Mouse (Mus musculus) liver, postnatal 0 days (tissue): ENCODE data around the gene Pde7b. TPM values are rescaled to one million over a fixed set of nuclear protein-coding genes. Genes with fewer than 3 reads are reported as not detected.

Experiments
- ATAC-seq: fragments of 200-750 bp; cut with Nextera tagmentation; 2 replicates; pipeline ENCODE4 v1.8.0; 2017; ENCODE audit warnings: mild to moderate bottlenecking, moderate library complexity
- DNase-seq: peaks from one replicate; pipeline ENCODE4 v3.0.0-alpha.2; 2016
- H3K27ac ChIP-seq: fragments of 300-500 bp; sonication (generic); 2 replicates; pipeline ENCODE4 v1.5.1; 2014; ENCODE audit warnings: antibody characterized with exemption, moderate library complexity, mild to moderate bottlenecking, low read depth
- H3K27me3 ChIP-seq: fragments of 300-500 bp; sonication (generic); 2 replicates; pipeline ENCODE4 v1.6.1; 2014; ENCODE audit warnings: low read length, control low read depth, mixed read lengths; ENCODE audit not compliant: insufficient read depth
- H3K36me3 ChIP-seq: fragments of 300-500 bp; sonication (generic); replicated peaks from 2 replicates; pipeline ENCODE4 v1.6.1; 2014; ENCODE audit warnings: mild to moderate bottlenecking, control low read depth, low read length, moderate library complexity, mixed read lengths; ENCODE audit not compliant: insufficient read depth
- H3K4me1 ChIP-seq: fragments of 300-500 bp; sonication (generic); 2 replicates; pipeline ENCODE4 v1.6.1; 2014; ENCODE audit warnings: antibody characterized with exemption, mild to moderate bottlenecking, control low read depth; ENCODE audit not compliant: insufficient read depth
- H3K4me2 ChIP-seq: fragments of 300-500 bp; sonication (generic); 2 replicates; pipeline ENCODE4 v1.6.1; 2014; ENCODE audit warnings: low read depth, mild to moderate bottlenecking, low read length, moderate library complexity, mixed read lengths
- H3K4me3 ChIP-seq: fragments of 300-500 bp; sonication (generic); 2 replicates; pipeline ENCODE4 v1.5.1; 2014; ENCODE audit warnings: low read depth, low read length
- H3K9ac ChIP-seq: fragments of 300-500 bp; sonication (generic); replicated peaks from 2 replicates; pipeline ENCODE4 v1.6.1; 2014; ENCODE audit warnings: mild to moderate bottlenecking, moderate library complexity
- H3K9me3 ChIP-seq: fragments of 300-500 bp; sonication (generic); 2 replicates; pipeline ENCODE4 v1.6.1; 2016; ENCODE audit warnings: mild to moderate bottlenecking, control low read depth, low read length, mixed read lengths
- CTCF ChIP-seq: sonication (generic); IDR thresholded peaks from 2 replicates; pipeline ENCODE4 v1.5.1; 2016; ENCODE audit warnings: antibody characterized with exemption, low read depth
- EP300 ChIP-seq: IDR thresholded peaks from 2 replicates; pipeline ENCODE4 v1.6.1; 2016; ENCODE audit warnings: antibody characterized with exemption, low read depth, mild to moderate bottlenecking
- WGBS: fragments of 180-500 bp; shearing (Covaris S2); extraction: QIAGEN DNeasy Blood & Tissue Kit; methylation state at CpG from one replicate; pipeline ENCODE4 v1.1.7; 2014; ENCODE audit not compliant: insufficient replicate concordance; 5-methylcytosine and 5-hydroxymethylcytosine counted together
- polyA plus RNA-seq: library from polyadenylated mRNA; unstranded; fragments of >200 nt; fragmentation: Nextera tagmentation; extraction: Ambion mirVana; gene quantifications from 2 replicates; pipeline ENCODE4 v1.2.1, GENCODE M21; 2015

Pde7b gene
- polyA plus RNA-seq, 1 experiment from 2014 or later, result 0.66 TPM

DNA sequence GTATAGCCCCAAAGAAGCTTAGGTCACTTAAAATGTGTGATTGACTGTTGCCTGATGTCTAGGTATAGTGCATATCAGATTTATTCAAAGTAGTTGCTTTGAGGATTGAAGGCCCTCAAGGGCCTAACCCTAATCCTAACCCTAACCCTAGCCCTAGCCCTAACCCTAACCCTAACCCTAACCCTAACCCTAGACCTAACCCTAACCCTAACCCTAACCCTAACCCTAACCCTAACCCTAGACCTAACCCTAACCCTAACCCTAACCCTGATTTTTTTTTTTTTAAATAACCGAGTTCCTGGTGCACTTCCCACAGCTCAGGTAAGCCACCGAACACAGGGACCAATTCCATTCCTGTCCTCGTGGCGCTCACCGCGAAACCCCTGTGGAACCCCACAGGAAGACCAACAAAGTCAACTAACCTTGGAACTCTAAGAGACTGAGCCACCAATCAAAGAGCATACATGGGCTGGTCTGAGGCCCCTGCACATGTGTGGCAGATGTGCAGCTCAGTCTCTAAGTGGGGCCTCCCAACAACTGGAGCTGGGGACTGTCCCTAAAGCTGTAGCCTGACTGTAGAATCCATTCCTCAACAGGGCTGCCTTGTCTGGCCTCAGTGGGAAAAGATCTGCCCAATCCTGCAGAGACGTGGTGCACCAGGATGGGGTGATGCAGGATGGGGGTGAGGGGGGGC lies 265.1 kb downstream of the Pde7b start:
- DNase-seq, result no peak
- no peak overlapping the region for H3K27ac ChIP-seq
- TF ChIP-seq CTCF (no peak), EP300 (no peak)
- no peaks in the 10 kb centered on the region for H3K9me3 ChIP-seq
- 85% methylated on average over 7 of the region's 7 CpGs for WGBS
- no peak overlapping the region for H3K4me3 ChIP-seq
- H3K36me3 ChIP-seq, result no peaks in the 10 kb centered on the region
- no peak overlapping the region for H3K4me2 ChIP-seq
- ATAC-seq, result no peak
- H3K9ac ChIP-seq, result no peak overlapping the region
- no peaks in the 10 kb centered on the region for H3K4me1 ChIP-seq
- no peaks in the 10 kb centered on the region for H3K27me3 ChIP-seq

DNA sequence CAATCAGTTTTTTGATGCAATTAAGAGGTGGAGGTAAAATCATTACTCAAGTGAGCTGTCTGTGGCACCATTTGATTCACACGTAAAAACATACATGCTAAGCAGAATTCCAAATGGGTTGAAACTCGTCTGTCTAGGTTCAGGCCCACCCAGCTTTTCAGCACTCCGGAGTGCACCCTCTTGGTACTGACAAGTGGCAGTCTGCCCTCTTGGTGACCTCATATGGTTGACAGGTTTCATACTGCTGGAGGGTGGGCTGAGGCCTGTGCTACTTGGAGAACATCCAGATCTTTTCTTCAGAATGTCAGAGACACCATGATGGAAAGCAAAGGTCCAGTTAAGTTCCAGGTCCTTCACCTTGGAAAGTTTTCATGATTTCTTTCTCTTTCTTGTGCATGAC lies 265.7 kb downstream of the Pde7b start:
- Histone ChIP-seq H3K4me3 (no peak overlapping the region), H3K36me3 (no peaks in the 10 kb centered on the region), H3K9me3 (no peaks in the 10 kb centered on the region), H3K27me3 (no peaks in the 10 kb centered on the region), H3K9ac (no peak overlapping the region), H3K27ac (no peak overlapping the region), H3K4me1 (no peaks in the 10 kb centered on the region), H3K4me2 (no peak overlapping the region)
- no peak for DNase-seq
- 80% methylated on average over 3 of the region's 3 CpGs for WGBS
- no peak for ATAC-seq
- TF ChIP-seq CTCF (no peak), EP300 (no peak)

DNA sequence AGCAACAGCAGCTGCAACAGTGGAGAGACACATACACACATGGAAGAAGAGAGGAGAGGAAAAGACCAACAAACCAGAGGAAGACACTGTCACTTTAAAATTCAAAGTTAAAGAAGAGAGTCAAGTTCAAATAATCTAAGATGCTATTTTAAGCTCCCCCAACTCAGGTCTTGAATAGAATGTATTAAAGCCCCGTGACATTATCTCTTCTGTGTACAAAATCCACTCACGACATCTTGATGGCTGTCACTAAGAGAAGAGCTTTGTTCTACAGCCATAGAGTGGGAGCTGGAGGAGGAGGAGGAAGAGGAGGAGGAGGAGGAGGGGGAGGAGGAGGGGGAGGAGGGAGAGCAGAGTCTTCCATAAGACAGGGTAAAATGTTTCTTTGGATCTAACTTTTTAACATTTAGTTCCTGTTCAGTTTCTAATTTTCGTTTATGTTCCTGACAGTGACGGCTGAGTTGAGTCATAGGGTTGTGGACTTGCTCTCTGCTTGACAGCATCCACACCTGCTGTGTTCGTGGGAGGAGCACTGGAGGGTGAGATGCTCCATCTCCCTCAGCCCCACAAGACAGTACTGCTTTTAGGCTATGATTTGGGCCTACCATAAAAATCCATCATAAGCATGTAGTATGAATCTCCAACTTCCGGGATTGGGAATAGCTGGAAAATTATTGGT lies 270.4 kb downstream of the Pde7b start:
- no peaks in the 10 kb centered on the region for H3K36me3 ChIP-seq
- DNase-seq, result no peak
- WGBS, result 57% methylated on average over 6 of the region's 6 CpGs
- no peaks in the 10 kb centered on the region for H3K27me3 ChIP-seq
- ATAC-seq, result no peak
- no peak overlapping the region for H3K9ac ChIP-seq
- no peaks in the 10 kb centered on the region for H3K9me3 ChIP-seq
- TF ChIP-seq CTCF, result no peak
- TF ChIP-seq EP300, result no peak
- H3K4me2 ChIP-seq, result no peak overlapping the region
- H3K4me3 ChIP-seq, result no peak overlapping the region
- H3K27ac ChIP-seq, result no peak overlapping the region
- H3K4me1 ChIP-seq, result no peaks in the 10 kb centered on the region

DNA sequence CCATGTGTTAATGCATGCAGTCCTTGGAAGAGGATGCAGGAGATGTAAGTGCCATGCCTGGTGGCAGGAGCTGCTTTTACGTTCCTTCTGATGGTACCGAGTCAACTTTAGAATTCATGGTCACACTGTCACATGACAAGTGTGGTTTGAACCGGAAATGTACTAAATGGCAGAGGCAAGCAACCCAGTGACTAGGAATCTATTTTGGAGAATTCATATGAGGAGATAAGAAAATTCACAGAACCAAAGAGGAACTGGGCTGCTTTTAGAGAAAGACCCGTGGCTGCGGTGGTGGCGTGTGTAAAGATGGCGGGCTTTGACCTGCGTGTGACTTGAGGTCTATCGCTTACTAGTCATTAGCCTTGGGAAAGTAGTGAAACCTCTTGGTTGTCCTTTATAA lies 287.4 kb downstream of the Pde7b start:
- ATAC-seq, result no peak

DNA sequence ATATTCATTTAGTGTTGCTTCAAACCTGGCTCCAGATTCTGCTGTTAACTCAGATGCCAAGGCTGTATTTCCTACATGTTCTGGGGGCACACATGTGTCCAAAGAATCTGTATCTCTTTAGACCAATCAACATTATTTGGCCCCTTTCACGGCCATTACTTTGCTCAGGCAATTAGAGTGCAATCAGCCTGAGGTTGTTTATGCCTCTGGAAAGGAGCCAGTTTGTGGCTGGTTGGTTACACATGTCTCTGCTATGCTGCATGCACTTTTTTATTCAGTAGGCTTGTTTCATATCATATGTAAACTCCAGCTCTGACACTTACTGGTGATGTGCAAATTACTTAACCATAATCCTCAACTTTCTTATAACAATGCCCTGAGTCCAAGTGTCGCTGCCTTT lies 287.9 kb downstream of the Pde7b start:
- ATAC-seq, result no peak
- Histone ChIP-seq H3K4me1 (no peaks in the 10 kb centered on the region), H3K9ac (no peak overlapping the region), H3K27ac (no peak overlapping the region), H3K4me3 (no peak overlapping the region), H3K36me3 (no peaks in the 10 kb centered on the region), H3K4me2 (no peak overlapping the region), H3K9me3 (no peaks in the 10 kb centered on the region), H3K27me3 (no peaks in the 10 kb centered on the region)
- no peak for DNase-seq
- WGBS, result 70% methylated on average over 2 of the region's 2 CpGs
- TF ChIP-seq CTCF (no peak), EP300 (no peak)

More for the DNA sequence above, 287.4 kb downstream of the Pde7b start:
- Histone ChIP-seq H3K36me3 (no peaks in the 10 kb centered on the region), H3K9me3 (no peaks in the 10 kb centered on the region), H3K4me2 (no peak overlapping the region), H3K9ac (no peak overlapping the region), H3K4me1 (no peaks in the 10 kb centered on the region), H3K4me3 (no peak overlapping the region), H3K27ac (no peak overlapping the region), H3K27me3 (no peaks in the 10 kb centered on the region)
- WGBS, result 51% methylated on average over 9 of the region's 9 CpGs
- no peak for TF ChIP-seq EP300
- no peak for TF ChIP-seq CTCF
- no peak for DNase-seq

DNA sequence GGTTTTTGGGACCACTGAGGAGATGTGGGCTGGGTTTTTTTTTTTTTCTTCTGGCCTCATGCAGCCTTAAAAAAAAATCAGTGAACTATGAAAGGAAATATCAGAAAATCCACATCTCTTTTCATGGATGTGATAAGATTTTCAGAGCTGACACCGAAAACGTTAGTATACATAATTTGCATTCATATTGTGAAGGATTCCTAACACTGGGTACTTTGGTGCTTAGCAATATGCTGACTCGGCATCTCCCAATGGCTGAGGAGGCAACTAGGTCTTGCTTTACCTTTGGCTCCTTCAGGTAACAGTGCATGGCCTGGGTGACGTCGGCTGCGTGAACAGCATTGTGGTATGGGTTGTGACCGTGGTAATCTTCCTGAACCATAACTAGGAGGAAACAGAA lies 289.0 kb downstream of the Pde7b start:
- DNase-seq (no peak), ATAC-seq (no peak)
- Histone ChIP-seq H3K36me3 (no peaks in the 10 kb centered on the region), H3K9ac (no peak overlapping the region), H3K27ac (no peak overlapping the region), H3K4me3 (no peak overlapping the region), H3K4me1 (no peaks in the 10 kb centered on the region), H3K4me2 (no peak overlapping the region), H3K27me3 (no peaks in the 10 kb centered on the region), H3K9me3 (no peaks in the 10 kb centered on the region)
- WGBS, result 80% methylated on average over 7 of the region's 7 CpGs
- no peak for TF ChIP-seq EP300
- no peak for TF ChIP-seq CTCF
